Mouse (Mus musculus) G1E (cell line): ENCODE results near the gene Gal.

Experiments
- CTCF ChIP-seq: IDR thresholded peaks from 2 replicates; pipeline ENCODE4 v1.5.1; 2012; ENCODE audit warnings: low read depth, low read length, inconsistent platforms, mixed read lengths
- GATA1 ChIP-seq: IDR thresholded peaks from 2 replicates; pipeline ENCODE4 v1.6.1; 2012; ENCODE audit warnings: borderline replicate concordance, low read length, inconsistent platforms, mixed read lengths

DNA sequence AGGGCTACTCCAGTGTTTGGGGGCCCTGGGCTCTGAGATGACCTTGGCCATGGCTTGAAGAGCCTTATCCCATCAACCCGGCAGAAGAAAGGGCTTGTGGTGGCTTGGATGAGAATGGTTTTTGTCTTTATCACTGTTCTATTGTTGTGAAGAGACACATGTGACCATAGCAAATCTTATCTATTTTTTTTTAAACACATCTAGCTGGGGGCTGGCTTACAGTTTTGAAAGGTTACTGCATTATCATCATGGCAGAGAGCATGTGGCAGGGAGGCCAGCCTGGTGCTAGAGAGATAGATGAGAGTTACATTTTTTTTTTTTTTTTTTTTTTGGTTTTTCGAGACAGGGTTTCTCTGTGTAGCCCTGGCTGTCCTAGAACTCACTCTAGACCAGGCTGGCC, 17.6 kb upstream of the Gal start:
- no peak for TF ChIP-seq CTCF
- TF ChIP-seq GATA1 = no peak
